Mouse (Mus musculus): ENCODE data around the gene Sart1.

GRCm38 (mm10) chr19:5362186-5362585 is 26.3 kb downstream of the Sart1 start:
- TF ChIP-seq CTCF (IDR thresholded peaks at IDR 0.05; ENCODE audit: low read depth) (no peak), EP300 (IDR thresholded peaks at IDR 0.05; ENCODE audit: low read depth) (no peak)
